Mouse (Mus musculus) c-Kit-positive CD71-negative TER-119-negative erythroid progenitor cells, embryonic 14.5 days (primary cell): ENCODE measurements around the gene Brd3.

ENCODE experiments used
- DNase-seq: peaks from one replicate; pipeline ENCODE4 v3.0.0-alpha.2; 2013; ENCODE audit warnings: low read depth

The Brd3 gene

DNA sequence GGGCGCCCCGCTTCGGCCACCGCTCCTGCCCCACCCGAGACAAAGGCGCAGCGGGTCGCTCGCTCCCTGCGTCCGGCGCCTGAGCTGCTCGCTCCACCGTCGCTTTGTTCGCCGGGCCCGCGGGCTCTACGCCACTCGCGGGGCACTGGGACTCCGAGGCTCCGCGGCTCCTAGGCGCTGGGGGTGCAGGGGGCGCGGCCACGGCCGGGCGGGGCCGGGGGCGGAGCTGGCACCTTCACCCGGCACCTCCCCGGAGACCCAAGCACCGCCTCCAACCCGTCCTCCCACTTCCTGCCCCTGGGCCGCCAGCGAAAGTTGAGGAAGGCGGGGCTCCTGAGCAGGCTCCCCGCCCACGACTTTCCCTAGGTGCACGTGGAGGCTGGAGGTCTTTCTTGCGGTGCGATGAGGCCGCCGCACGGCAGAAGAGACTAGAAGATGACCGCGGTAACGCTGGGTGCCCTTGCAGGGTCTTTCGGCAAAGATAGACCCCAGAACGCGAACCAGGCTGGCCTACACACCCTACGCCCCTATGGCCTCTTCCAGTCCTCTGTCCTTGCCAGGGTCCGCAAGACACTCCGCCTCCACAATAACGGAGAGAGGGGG is 80.5 kb downstream of the Brd3 start, which contains the start of gene Vav2:
TSS of gene Vav2 (minus strand) at position 179 of the 603 bp plus-strand sequence.
- peak; percentile 90 for DNase-seq

GRCm38 (mm10) chr2:27426406-27426854 is 81.0 kb downstream of the Brd3 start:
- no peak for DNase-seq

- DNase-seq = no peak
These were observed 81.6 kb downstream of the Brd3 start for GRCm38 (mm10) chr2:27425751-27426405.

- DNase-seq = no peak
These were observed 82.3 kb downstream of the Brd3 start for GRCm38 (mm10) chr2:27425161-27425611.

DNA sequence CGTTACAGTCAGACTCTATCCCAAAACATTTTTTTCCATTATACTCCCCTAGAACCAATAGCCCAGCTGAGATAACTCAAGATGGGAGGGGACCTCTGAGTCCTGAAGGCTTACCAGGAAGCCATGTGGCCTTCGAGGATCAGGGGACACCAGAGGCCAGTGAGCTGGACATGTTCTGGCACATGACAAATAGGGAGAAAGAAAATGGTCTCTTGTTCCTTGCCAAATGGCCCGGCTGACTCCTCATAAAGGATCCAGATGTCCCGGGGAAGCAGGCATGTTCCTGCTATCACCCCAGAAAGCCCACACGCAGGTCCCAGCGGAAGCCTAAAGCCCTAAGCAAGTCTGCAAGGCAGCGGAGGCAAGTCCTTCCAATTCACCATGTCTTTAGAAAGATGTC is 83.9 kb downstream of the Brd3 start:
- no peak for DNase-seq

DNA sequence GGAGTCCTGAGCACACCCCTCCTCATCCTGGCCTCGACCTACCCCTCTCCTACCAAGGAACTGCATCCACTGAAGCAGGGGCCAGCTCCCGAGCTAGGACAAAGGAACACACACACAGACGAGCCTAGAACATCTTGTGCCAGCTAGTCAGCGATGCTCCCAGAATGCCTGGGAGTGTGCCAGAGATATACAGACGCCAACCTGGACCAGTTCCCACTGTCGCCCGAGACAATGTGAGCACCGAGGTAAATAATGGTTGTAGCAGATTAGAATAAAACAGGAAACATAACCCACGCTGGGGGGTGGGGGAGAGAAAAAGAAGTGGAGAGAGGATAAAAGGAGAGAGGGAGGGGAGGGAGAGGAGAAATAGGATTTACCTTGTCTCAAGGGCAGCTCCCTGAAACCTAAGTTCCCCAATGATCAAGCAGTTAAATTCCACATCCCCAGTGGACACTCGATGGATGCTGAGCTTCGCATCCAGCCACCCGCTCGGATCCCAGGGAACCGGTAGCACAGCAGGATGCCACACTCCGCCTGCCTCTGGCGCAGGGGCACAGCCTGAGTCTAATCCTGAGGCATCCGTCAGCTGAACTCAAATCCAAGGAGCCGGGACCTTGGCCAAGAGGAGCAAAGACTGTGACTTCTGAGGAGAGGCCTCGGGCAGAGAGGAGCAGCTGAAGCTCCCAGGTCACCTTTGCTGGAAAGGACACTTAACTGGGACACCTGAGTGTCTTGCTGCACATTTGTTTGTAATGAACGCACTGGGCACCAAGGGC is 86.0 kb downstream of the Brd3 start:
- DNase-seq = no peak

GRCm38 (mm10) chr2:27418577-27419070 is 88.8 kb downstream of the Brd3 start:
- no peak for DNase-seq

DNA sequence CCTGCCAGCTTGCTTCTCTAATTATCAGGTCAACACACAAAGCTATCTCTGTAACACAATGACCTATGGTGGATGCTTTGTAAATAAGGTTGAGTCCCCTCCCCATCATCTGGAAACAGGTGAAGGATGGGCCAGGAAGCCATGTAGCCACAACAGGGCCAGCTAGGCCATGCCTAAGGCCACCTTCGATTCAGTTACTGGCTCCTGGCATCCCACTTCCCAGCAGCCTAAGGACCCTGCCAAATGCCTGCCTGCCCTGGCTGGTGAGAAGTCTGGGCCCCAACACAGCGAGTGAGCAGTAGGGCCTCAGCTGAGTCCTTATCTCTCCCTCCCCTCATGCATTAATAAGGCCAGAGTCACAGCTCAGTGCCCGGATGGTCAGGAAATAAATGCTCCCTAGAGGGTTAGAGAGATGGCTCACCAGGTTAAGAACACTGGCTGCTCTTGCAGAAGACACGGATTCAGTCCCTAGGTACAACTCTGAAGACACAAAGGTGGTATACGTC is 89.8 kb downstream of the Brd3 start:
- DNase-seq = no peak

- DNase-seq = no peak
These were observed 91.0 kb downstream of the Brd3 start for GRCm38 (mm10) chr2:27416425-27416824.

DNA sequence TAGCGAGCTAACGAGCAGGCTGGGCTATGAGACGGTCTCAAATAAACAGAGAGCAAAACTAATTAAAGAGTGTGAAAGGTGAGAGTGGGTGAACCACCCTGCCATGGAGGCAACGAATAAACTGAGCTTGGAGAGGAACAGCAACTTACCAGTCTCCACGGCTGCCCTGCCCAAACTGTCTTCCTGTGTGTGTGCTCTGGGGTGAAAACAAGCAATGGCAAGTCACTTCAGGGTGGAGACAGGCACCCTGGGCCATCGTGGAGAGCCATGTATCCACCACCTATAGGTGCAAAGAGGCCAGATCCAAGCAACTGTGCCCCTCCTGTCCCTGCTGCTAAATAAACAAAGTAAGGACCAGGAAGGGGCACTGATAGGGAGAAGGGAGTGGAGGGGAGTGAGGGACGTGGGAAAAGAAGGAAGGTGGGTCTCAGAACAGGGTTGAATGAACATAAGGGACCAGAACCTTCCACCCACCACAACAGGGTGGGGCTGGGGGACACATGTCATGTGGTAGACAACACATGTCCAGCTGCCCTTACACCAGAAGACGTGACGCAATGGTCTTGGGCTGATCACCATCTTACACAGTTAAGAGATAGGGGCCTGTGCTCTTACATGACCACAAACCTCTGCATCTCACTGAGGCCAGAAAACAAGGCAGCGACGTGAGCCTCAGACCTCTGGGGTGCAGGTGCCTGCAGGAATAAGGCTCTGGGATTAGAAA is 92.2 kb downstream of the Brd3 start:
- no peak for DNase-seq

DNA sequence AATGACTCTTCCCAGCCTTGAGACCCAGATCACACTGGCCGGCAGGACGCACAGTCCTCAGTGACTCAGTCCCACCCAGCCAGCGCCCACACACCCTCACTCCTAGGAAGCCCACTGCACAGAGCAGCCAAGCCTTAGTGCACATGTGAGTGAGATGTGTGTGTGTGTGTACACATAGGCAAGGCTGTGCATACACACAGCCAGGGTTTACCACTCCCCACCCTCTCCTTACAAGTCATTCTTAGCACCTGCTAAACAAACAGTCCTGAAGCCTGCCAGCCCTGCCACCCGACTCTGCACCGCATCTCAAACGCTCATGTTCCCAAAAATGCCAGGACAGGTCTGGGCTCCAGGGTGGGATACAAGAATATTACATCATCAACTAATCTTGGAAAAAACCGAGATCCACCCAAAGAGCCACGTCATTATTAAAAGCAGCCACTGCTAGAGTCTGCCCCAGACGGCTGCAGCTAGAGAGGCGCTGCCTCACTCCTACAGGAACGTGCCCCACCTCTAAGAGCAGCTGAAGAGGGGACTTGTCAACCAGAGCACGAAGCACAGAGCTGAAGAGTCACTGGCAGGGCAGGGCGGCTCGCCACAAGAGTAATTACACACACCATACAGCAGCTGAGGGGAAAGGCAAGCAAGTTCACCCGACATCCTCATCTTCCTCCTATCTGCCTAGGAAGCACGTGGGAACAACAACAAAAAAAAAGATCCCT is 93.4 kb downstream of the Brd3 start:
- DNase-seq = no peak

- DNase-seq = no peak
These were observed 93.9 kb downstream of the Brd3 start for GRCm38 (mm10) chr2:27413582-27413935.

- DNase-seq = no peak
These were observed 95.1 kb downstream of the Brd3 start for GRCm38 (mm10) chr2:27412245-27412800.

DNA sequence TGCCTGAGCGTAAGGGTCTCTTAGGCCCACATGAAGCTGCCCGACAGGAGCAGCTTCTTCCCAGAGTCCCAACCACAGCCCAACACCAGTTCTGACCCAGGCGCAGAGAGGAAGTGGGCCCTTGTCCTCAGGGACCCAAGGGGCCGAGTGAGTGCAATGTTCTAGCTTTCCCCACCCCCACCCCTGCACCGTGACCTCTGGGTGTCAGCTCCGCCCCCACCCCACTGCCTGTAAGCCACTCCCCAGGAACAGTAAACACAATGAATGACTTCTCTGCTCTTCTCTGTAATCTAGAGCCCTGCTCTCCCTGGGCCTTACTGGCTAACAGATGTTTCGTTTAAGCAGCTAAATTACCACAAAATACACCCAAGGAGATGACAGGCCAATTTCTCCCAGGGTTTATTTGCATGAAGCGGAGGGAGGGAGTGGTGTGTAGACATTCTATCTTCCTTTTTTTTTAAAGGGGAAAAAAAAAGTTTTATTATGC is 95.7 kb downstream of the Brd3 start:
- no peak for DNase-seq

DNA sequence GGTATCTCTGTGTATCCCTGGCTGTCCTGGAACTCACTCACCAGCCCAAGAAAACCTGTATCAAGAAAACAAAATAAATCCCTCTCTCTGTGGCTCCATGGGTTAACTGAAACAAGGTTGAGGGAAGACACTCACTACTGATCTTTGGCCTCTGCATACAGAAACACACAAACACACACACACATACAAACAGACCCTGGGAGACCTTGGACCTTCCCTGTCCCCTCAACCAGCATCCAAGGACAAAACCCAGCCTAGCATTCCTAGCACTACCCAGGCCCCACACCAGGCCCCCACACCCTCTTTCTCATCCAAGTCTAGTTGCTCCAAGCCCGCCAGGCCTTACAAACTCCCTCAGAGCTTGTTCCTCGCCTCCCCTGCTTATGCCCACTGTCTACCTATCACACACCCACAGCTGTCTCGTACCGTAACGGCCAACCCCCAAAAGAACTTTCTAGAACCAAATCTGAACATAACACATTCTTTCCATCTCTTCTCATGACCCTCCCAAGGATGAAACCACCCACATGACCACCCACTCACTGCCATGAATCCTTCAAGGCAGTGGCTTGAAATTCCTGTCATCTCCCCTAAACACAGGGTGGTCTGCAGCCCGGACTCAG is 96.8 kb downstream of the Brd3 start:
- no peak for DNase-seq

DNA sequence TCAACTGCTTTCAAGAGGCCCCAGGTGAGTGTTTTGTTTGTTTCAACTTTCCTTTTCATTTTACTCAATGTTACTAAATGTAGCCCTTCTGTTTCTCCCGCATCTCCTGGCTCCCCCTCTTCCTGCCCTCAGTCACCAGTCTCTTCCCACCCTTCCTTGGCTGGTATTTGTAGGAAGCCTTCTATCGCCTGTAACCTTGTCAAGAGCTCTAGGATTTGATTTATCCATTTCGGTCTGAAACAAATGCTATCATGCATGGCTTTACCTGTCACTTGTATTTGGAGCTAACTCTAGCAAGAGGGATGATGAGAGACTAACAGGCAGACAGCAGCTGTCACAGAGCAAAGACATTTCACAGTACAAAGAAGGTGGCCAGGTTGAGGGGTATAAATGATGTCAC is 99.3 kb downstream of the Brd3 start:
- DNase-seq = no peak

GRCm38 (mm10) chr2:27406928-27407327 is 100.5 kb downstream of the Brd3 start:
- DNase-seq = no peak

GRCm38 (mm10) chr2:27405094-27405884 is 102.2 kb downstream of the Brd3 start:
- no peak for DNase-seq

- no peak for DNase-seq
These were observed 102.9 kb downstream of the Brd3 start for GRCm38 (mm10) chr2:27404375-27405093.
